Mouse (Mus musculus): ENCODE data around the gene Trpm3. TPM values are rescaled to one million over a fixed set of nuclear protein-coding genes. Genes with fewer than 3 reads are reported as not detected.

The Trpm3 gene
- polyA plus RNA-seq, 1 experiment from 2014 or later: 23.3 TPM

GRCm38 (mm10) chr19:22503469-22503868, 364.6 kb downstream of the Trpm3 start:
- ATAC-seq (ENCODE audit: low read depth): no peak
- Histone ChIP-seq H3K4me2 (ENCODE audit: low read depth, low read length) (no peak overlapping the region), H3K27me3 (ENCODE audit: control insufficient read depth, insufficient read depth, low read length) (no peaks in the 10 kb centered on the region), H3K27ac (ENCODE audit: low read depth, low read length) (no peak overlapping the region), H3K9me3 (ENCODE audit: control insufficient read depth, low read length) (no peaks in the 10 kb centered on the region), H3K4me3 (ENCODE audit: low read depth, low read length) (no peak overlapping the region), H3K4me1 (ENCODE audit: control insufficient read depth, insufficient read depth, low read length) (no peaks in the 10 kb centered on the region), H3K9ac (replicated peaks; ENCODE audit: low read depth, low read length) (no peak overlapping the region), H3K36me3 (ENCODE audit: control insufficient read depth, insufficient read depth, low read length) (no peaks in the 10 kb centered on the region)
- WGBS: 76% methylated on average over 6 of the region's 6 CpGs

GRCm38 (mm10) chr19:22518508-22518907, 379.7 kb downstream of the Trpm3 start:
- no peak overlapping the region for H3K27ac ChIP-seq (ENCODE audit: low read depth, low read length)
- no peak overlapping the region for H3K4me3 ChIP-seq (ENCODE audit: low read depth, low read length)
- no peaks in the 10 kb centered on the region for H3K4me1 ChIP-seq (ENCODE audit: control insufficient read depth, insufficient read depth, low read length)
- no peaks in the 10 kb centered on the region for H3K9me3 ChIP-seq (ENCODE audit: control insufficient read depth, low read length)
- peak; percentile 74 for ATAC-seq (ENCODE audit: low read depth)
- H3K27me3 ChIP-seq (ENCODE audit: control insufficient read depth, insufficient read depth, low read length): no peaks in the 10 kb centered on the region
- 37% methylated on average over 6 of the region's 6 CpGs for WGBS
- H3K4me2 ChIP-seq (ENCODE audit: low read depth, low read length): no peak overlapping the region
- H3K36me3 ChIP-seq (ENCODE audit: control insufficient read depth, insufficient read depth, low read length): no peaks in the 10 kb centered on the region
- no peak overlapping the region for H3K9ac ChIP-seq (replicated peaks; ENCODE audit: low read depth, low read length)

GRCm38 (mm10) chr19:22527944-22528343, 389.1 kb downstream of the Trpm3 start:
- no peaks in the 10 kb centered on the region for H3K4me1 ChIP-seq (ENCODE audit: control insufficient read depth, insufficient read depth, low read length)
- no peaks in the 10 kb centered on the region for H3K27me3 ChIP-seq (ENCODE audit: control insufficient read depth, insufficient read depth, low read length)
- ATAC-seq (ENCODE audit: low read depth): no peak
- H3K36me3 ChIP-seq (ENCODE audit: control insufficient read depth, insufficient read depth, low read length): no peaks in the 10 kb centered on the region
- H3K27ac ChIP-seq (ENCODE audit: low read depth, low read length): no peak overlapping the region
- H3K9ac ChIP-seq (replicated peaks; ENCODE audit: low read depth, low read length): no peak overlapping the region
- no peak overlapping the region for H3K4me2 ChIP-seq (ENCODE audit: low read depth, low read length)
- H3K9me3 ChIP-seq (ENCODE audit: control insufficient read depth, low read length): no peaks in the 10 kb centered on the region
- no peak overlapping the region for H3K4me3 ChIP-seq (ENCODE audit: low read depth, low read length)

GRCm38 (mm10) chr19:22542990-22543709, 404.3 kb downstream of the Trpm3 start:
- H3K4me2 ChIP-seq (ENCODE audit: low read depth, low read length): no peak overlapping the region
- WGBS: 88% methylated on average over 6 of the region's 6 CpGs
- H3K4me3 ChIP-seq (ENCODE audit: low read depth, low read length): no peak overlapping the region
- H3K36me3 ChIP-seq (ENCODE audit: control insufficient read depth, insufficient read depth, low read length): no peaks in the 10 kb centered on the region
- ATAC-seq (ENCODE audit: low read depth): no peak
- no peak overlapping the region for H3K9ac ChIP-seq (replicated peaks; ENCODE audit: low read depth, low read length)
- no peaks in the 10 kb centered on the region for H3K27me3 ChIP-seq (ENCODE audit: control insufficient read depth, insufficient read depth, low read length)
- H3K9me3 ChIP-seq (ENCODE audit: control insufficient read depth, low read length): no peaks in the 10 kb centered on the region
- no peak overlapping the region for H3K27ac ChIP-seq (ENCODE audit: low read depth, low read length)
- H3K4me1 ChIP-seq (ENCODE audit: control insufficient read depth, insufficient read depth, low read length): no peaks in the 10 kb centered on the region

GRCm38 (mm10) chr19:22552179-22552578, 413.3 kb downstream of the Trpm3 start:
- peak; percentile 79; the same call in 1 of the 2 replicates for ATAC-seq (ENCODE audit: low read depth)
- no peaks in the 10 kb centered on the region for H3K27me3 ChIP-seq (ENCODE audit: control insufficient read depth, insufficient read depth, low read length)

GRCm38 (mm10) chr19:22554421-22554941, 415.6 kb downstream of the Trpm3 start:
- ATAC-seq (ENCODE audit: low read depth): peak; percentile 21; the same call in 1 of the 2 replicates
- Histone ChIP-seq H3K9me3 (ENCODE audit: control insufficient read depth, low read length) (no peaks in the 10 kb centered on the region), H3K4me3 (ENCODE audit: low read depth, low read length) (no peak overlapping the region), H3K4me2 (ENCODE audit: low read depth, low read length) (no peak overlapping the region), H3K36me3 (ENCODE audit: control insufficient read depth, insufficient read depth, low read length) (no peaks in the 10 kb centered on the region), H3K27me3 (ENCODE audit: control insufficient read depth, insufficient read depth, low read length) (no peaks in the 10 kb centered on the region), H3K27ac (ENCODE audit: low read depth, low read length) (no peak overlapping the region), H3K9ac (replicated peaks; ENCODE audit: low read depth, low read length) (no peak overlapping the region), H3K4me1 (ENCODE audit: control insufficient read depth, insufficient read depth, low read length) (peaks cover 11% of the 10 kb centered on the region; the same call in 1 of the 2 replicates)
- WGBS: 3% methylated on average over 7 of the region's 7 CpGs

More at GRCm38 (mm10) chr19:22552179-22552578, 413.3 kb downstream of the Trpm3 start:
- H3K4me3 ChIP-seq (ENCODE audit: low read depth, low read length): no peak overlapping the region
- H3K27ac ChIP-seq (ENCODE audit: low read depth, low read length): no peak overlapping the region
- 21% methylated on average over 5 of the region's 5 CpGs for WGBS
- no peaks in the 10 kb centered on the region for H3K9me3 ChIP-seq (ENCODE audit: control insufficient read depth, low read length)
- no peak overlapping the region for H3K9ac ChIP-seq (replicated peaks; ENCODE audit: low read depth, low read length)
- peaks cover 11% of the 10 kb centered on the region; the same call in 1 of the 2 replicates for H3K4me1 ChIP-seq (ENCODE audit: control insufficient read depth, insufficient read depth, low read length)
- no peaks in the 10 kb centered on the region for H3K36me3 ChIP-seq (ENCODE audit: control insufficient read depth, insufficient read depth, low read length)
- H3K4me2 ChIP-seq (ENCODE audit: low read depth, low read length): no peak overlapping the region

- Histone ChIP-seq H3K27ac (ENCODE audit: low read depth, low read length) (no peak overlapping the region), H3K9me3 (ENCODE audit: control insufficient read depth, low read length) (no peaks in the 10 kb centered on the region), H3K9ac (replicated peaks; ENCODE audit: low read depth, low read length) (no peak overlapping the region), H3K4me1 (ENCODE audit: control insufficient read depth, insufficient read depth, low read length) (no peaks in the 10 kb centered on the region), H3K36me3 (ENCODE audit: control insufficient read depth, insufficient read depth, low read length) (no peaks in the 10 kb centered on the region), H3K27me3 (ENCODE audit: control insufficient read depth, insufficient read depth, low read length) (no peaks in the 10 kb centered on the region), H3K4me3 (ENCODE audit: low read depth, low read length) (no peak overlapping the region), H3K4me2 (ENCODE audit: low read depth, low read length) (no peak overlapping the region)
- 76% methylated on average over 11 of the region's 11 CpGs for WGBS
- no peak for ATAC-seq (ENCODE audit: low read depth)
Measured at GRCm38 (mm10) chr19:22572396-22572795, 433.6 kb downstream of the Trpm3 start.

GRCm38 (mm10) chr19:22572849-22573248, 434.0 kb downstream of the Trpm3 start:
- WGBS: 88% methylated on average over 2 of the region's 2 CpGs
- H3K9me3 ChIP-seq (ENCODE audit: control insufficient read depth, low read length): no peaks in the 10 kb centered on the region

GRCm38 (mm10) chr19:22582120-22582745, 443.4 kb downstream of the Trpm3 start:
- Histone ChIP-seq H3K4me1 (ENCODE audit: control insufficient read depth, insufficient read depth, low read length) (no peaks in the 10 kb centered on the region), H3K4me3 (ENCODE audit: low read depth, low read length) (no peak overlapping the region), H3K9me3 (ENCODE audit: control insufficient read depth, low read length) (no peaks in the 10 kb centered on the region), H3K36me3 (ENCODE audit: control insufficient read depth, insufficient read depth, low read length) (no peaks in the 10 kb centered on the region), H3K9ac (replicated peaks; ENCODE audit: low read depth, low read length) (no peak overlapping the region), H3K27me3 (ENCODE audit: control insufficient read depth, insufficient read depth, low read length) (no peaks in the 10 kb centered on the region), H3K27ac (ENCODE audit: low read depth, low read length) (no peak overlapping the region), H3K4me2 (ENCODE audit: low read depth, low read length) (no peak overlapping the region)
- WGBS: 78% methylated on average over 4 of the region's 4 CpGs
- ATAC-seq (ENCODE audit: low read depth): no peak

More at GRCm38 (mm10) chr19:22572849-22573248, 434.0 kb downstream of the Trpm3 start:
- H3K27me3 ChIP-seq (ENCODE audit: control insufficient read depth, insufficient read depth, low read length): no peaks in the 10 kb centered on the region
- no peaks in the 10 kb centered on the region for H3K4me1 ChIP-seq (ENCODE audit: control insufficient read depth, insufficient read depth, low read length)
- no peak overlapping the region for H3K4me2 ChIP-seq (ENCODE audit: low read depth, low read length)
- H3K4me3 ChIP-seq (ENCODE audit: low read depth, low read length): no peak overlapping the region
- H3K9ac ChIP-seq (replicated peaks; ENCODE audit: low read depth, low read length): no peak overlapping the region
- no peak for ATAC-seq (ENCODE audit: low read depth)
- no peak overlapping the region for H3K27ac ChIP-seq (ENCODE audit: low read depth, low read length)
- H3K36me3 ChIP-seq (ENCODE audit: control insufficient read depth, insufficient read depth, low read length): no peaks in the 10 kb centered on the region

Measured in neural tube, embryonic 14.5 days (tissue).